Mouse (Mus musculus) heart, adult 2 months (tissue): Measurements from ENCODE around the gene Pdp2.
A peak's percentile ranks its signal among the peaks of the same experiment; 100 is the strongest.

Experiments
- CTCF ChIP-seq: fragments of 200-600 bp; IDR thresholded peaks from 2 replicates; pipeline ENCODE4 v1.8.1; 2022; ENCODE audit warnings: antibody characterized with exemption, mild to moderate bottlenecking, moderate library complexity
- EP300 ChIP-seq: fragments of 200-500 bp; IDR thresholded peaks from 2 replicates; pipeline ENCODE4 v1.6.1; 2011; ENCODE audit warnings: low read depth, low read length, control low read depth; ENCODE audit not compliant: insufficient read depth
- POLR2A ChIP-seq: fragments of 200-500 bp; IDR thresholded peaks from 2 replicates; pipeline ENCODE4 v1.6.1; 2011; ENCODE audit warnings: mild to moderate bottlenecking, low read depth, low read length, control low read depth; ENCODE audit not compliant: insufficient read depth

DNA sequence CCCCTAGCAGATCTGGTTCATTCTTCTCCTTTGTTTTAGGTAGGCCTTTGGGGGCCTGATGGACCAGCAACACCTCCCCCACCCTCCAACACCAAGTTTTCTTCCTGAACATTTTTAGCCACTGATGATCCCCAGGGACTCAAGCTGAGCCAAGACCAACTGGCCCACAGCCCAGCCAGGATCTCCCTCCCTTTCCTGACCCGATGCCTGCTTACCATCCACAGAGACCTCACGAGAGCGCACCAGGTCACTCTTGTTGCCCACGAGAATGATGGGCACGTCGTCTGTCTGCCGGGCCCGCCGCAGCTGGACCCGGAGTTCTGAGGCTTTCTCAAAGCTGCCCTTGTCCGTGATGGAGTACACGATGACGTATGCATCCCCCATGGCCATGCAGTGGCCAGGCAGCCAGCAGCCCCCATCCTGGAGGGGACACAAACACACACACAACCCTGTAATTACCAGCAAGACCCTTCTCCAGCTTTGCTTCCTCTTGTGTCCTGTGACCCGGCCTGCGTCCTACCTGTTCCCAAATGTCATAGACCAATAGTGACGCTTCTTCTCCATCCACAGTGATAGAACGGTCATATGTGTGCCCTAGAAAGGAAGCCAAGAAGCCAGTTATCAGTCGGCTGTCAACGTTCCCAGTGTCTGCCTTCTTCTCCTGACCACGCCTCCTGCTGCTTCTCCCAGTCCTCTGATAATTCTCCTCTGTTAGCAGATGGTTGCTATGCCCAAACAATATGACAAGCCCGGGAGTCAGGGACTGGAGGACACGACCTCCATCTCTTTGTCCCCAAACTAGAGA is 38.3 kb downstream of the Pdp2 start:
- TF ChIP-seq CTCF (no peak), EP300 (peak; percentile 71), POLR2A (peak; percentile 39)
